Mouse (Mus musculus): ENCODE results near the gene Tmem274. TPM values are rescaled to one million over a fixed set of nuclear protein-coding genes. Genes with fewer than 3 reads are reported as not detected.

The Tmem274 gene
- polyA plus RNA-seq, 1 experiment from 2014 or later, result 0.38 TPM

DNA sequence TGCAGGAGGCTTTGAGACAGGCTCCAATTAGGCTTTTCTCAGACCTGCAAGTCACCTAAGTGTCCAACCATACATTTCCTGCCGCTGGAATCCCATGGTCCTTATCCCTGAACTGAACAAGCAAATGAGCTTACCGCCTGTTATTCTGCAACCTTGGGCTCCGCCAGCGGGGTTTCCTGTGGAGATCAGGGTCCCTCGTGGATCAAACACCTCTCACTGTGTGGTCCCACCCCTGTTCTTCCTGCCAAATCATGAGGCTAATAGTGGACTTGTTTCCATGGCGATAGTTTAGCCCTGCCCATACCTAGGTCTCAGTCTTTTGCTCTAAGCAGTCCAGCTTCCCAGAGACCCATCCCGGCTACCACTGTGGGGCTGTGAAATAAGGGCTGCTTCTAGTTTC, 49.2 kb downstream of the Tmem274 start:
- peak; percentile 39; the same call in 1 of the 2 replicates for ATAC-seq
- no peaks in the 10 kb centered on the region for H3K9me3 ChIP-seq (ENCODE audit: control insufficient read depth, low read length)
- H3K4me2 ChIP-seq (ENCODE audit: low read depth, low read length), result no peak overlapping the region
- peaks cover 14% of the 10 kb centered on the region for H3K4me1 ChIP-seq (ENCODE audit: control insufficient read depth, insufficient read depth, low read length)
- H3K4me3 ChIP-seq (ENCODE audit: low read length), result no peak overlapping the region
- no peaks in the 10 kb centered on the region for H3K27me3 ChIP-seq (replicated peaks; ENCODE audit: control insufficient read depth, insufficient read depth, low read length)
- H3K36me3 ChIP-seq (ENCODE audit: control insufficient read depth, insufficient read depth, low read length), result no peaks in the 10 kb centered on the region
- WGBS, result 43% methylated on average over 7 of the region's 7 CpGs
- H3K27ac ChIP-seq (ENCODE audit: low read length), result no peak overlapping the region
- H3K9ac ChIP-seq (ENCODE audit: low read depth, low read length), result no peak overlapping the region

DNA sequence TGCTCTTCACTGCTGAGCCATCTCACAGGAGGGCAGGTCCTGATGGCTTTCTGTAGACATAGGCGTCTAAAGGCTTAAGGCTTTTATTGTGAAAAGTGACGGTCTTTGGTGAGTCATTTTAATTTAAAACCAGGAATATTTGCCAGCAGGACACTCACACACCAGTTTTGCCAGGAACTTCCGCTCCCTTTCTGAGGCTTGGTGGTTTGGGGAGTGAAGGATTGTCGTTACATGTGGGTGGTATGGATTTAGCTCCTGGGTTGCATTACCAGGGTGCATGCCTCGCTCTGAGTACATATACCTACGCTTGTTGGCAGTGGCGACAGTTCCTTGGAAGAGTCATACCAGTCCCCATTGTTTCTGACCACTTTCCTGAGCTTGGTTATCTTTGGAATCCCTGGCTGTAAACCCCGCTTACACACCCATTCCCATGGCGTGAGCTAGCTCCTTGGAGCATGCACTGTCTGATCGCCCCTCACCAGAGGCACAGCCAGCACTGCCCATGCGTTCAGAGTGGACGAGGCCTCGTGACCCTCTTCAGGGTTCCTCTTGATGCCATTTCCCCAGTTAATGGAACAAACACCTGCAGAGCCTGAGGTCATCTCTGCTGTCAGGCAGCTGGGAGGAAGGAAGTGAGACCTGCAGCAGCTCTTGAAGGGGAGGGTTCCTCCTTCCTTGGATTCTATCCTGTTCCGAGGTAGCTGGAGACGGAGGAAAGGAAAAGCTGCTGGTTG, 50.6 kb downstream of the Tmem274 start:
- H3K9me3 ChIP-seq (ENCODE audit: control insufficient read depth, low read length), result no peaks in the 10 kb centered on the region
- no peak for ATAC-seq
- H3K36me3 ChIP-seq (ENCODE audit: control insufficient read depth, insufficient read depth, low read length), result no peaks in the 10 kb centered on the region
- H3K9ac ChIP-seq (ENCODE audit: low read depth, low read length), result no peak overlapping the region
- H3K4me1 ChIP-seq (ENCODE audit: control insufficient read depth, insufficient read depth, low read length), result peaks cover 14% of the 10 kb centered on the region
- H3K27ac ChIP-seq (ENCODE audit: low read length), result no peak overlapping the region
- no peaks in the 10 kb centered on the region for H3K27me3 ChIP-seq (replicated peaks; ENCODE audit: control insufficient read depth, insufficient read depth, low read length)
- WGBS, result 70% methylated on average over 15 of the region's 15 CpGs
- H3K4me2 ChIP-seq (ENCODE audit: low read depth, low read length), result no peak overlapping the region
- H3K4me3 ChIP-seq (ENCODE audit: low read length), result no peak overlapping the region

DNA sequence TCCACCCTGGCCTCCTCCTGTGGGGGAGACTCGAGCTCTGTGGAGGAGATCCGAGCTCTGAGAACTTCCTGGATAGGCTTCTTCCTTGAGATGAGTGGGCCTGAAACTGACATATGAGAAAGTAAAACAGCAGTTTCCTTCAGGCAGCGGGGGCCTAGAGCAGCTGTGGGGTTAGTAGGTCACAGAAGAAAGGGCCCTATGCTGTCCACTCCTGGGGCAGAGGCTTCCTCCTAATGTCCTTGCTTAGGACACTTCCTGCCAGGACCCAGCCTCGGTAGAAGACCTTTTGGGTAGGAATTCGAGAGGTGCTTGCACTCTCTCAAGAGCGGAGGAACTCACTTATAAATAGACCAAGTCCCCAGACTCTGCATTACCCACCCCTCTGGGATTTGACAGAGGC, 52.5 kb downstream of the Tmem274 start:
- Histone ChIP-seq H3K4me2 (ENCODE audit: low read depth, low read length) (no peak overlapping the region), H3K9me3 (ENCODE audit: control insufficient read depth, low read length) (no peaks in the 10 kb centered on the region), H3K36me3 (ENCODE audit: control insufficient read depth, insufficient read depth, low read length) (no peaks in the 10 kb centered on the region), H3K27me3 (replicated peaks; ENCODE audit: control insufficient read depth, insufficient read depth, low read length) (no peaks in the 10 kb centered on the region), H3K4me1 (ENCODE audit: control insufficient read depth, insufficient read depth, low read length) (peaks cover 14% of the 10 kb centered on the region), H3K4me3 (ENCODE audit: low read length) (no peak overlapping the region), H3K27ac (ENCODE audit: low read length) (no peak overlapping the region), H3K9ac (ENCODE audit: low read depth, low read length) (no peak overlapping the region)
- 66% methylated on average over 6 of the region's 6 CpGs for WGBS
- no peak for ATAC-seq

Other genes with a start within 250 kb of the Tmem274 start
- 18.2 and 19.2 TPM in 2 replicates for gene Kif1b, start 169.7 kb upstream of the Tmem274 start, polyA plus RNA-seq (2015; fragmentation: Nextera tagmentation; extraction: Ambion mirVana)
- 31.1 and 34.4 TPM in 2 replicates for gene Ube4b, start 50.6 kb upstream of the Tmem274 start, polyA plus RNA-seq (2015; fragmentation: Nextera tagmentation; extraction: Ambion mirVana)
- gene Rbp7, start 22.4 kb upstream of the Tmem274 start, polyA plus RNA-seq (2015; fragmentation: Nextera tagmentation; extraction: Ambion mirVana), result 1.9 and 2.2 TPM in 2 replicates
- gene Nmnat1, start 7.8 kb downstream of the Tmem274 start, polyA plus RNA-seq (2015; fragmentation: Nextera tagmentation; extraction: Ambion mirVana), result 14.7 and 15.2 TPM in 2 replicates
- gene Lzic, start 7.9 kb downstream of the Tmem274 start, polyA plus RNA-seq (2015; fragmentation: Nextera tagmentation; extraction: Ambion mirVana), result 38.2 and 41.4 TPM in 2 replicates
- gene Ctnnbip1, start 40.9 kb downstream of the Tmem274 start, polyA plus RNA-seq (2015; fragmentation: Nextera tagmentation; extraction: Ambion mirVana), result 41.2 and 46.5 TPM in 2 replicates
- 10.8 and 12.5 TPM in 2 replicates for gene Clstn1, start 109.1 kb downstream of the Tmem274 start, polyA plus RNA-seq (2015; fragmentation: Nextera tagmentation; extraction: Ambion mirVana)
- 4.8 and 5.2 TPM in 2 replicates for gene Pik3cd, start 225.2 kb downstream of the Tmem274 start, polyA plus RNA-seq (2015; fragmentation: Nextera tagmentation; extraction: Ambion mirVana)

Measured in intestine, embryonic 16.5 days (tissue).